Mouse (Mus musculus) MEL (cell line): ENCODE results near the gene Hmox1.

Experiments
- CTCF ChIP-seq, 3 experiments: IDR thresholded peaks in 2 of 3; conservative IDR thresholded peaks in 1 of 3; 2 replicates each; pipeline ENCODE4 v1.5.1; 2011 to 2012; ENCODE audit warnings: low read length in 3 of 3, low read depth in 2 of 3, mild to moderate bottlenecking in 2 of 3, improper control_type of control experiment in 1 of 3, inconsistent platforms in 1 of 3, mixed read lengths in 1 of 3, moderate library complexity in 1 of 3; ENCODE audit not compliant: control insufficient read depth in 1 of 3, insufficient read depth in 1 of 3, poor library complexity in 1 of 3, severe bottlenecking in 1 of 3
- GATA1 ChIP-seq: IDR thresholded peaks from 2 replicates; pipeline ENCODE4 v1.6.1; 2011; ENCODE audit warnings: low read depth, low read length, improper control_type of control experiment
- POLR2A ChIP-seq, 2 experiments: IDR thresholded peaks; 2 replicates each; pipeline ENCODE4 v1.6.1; 2011 to 2012; ENCODE audit warnings: low read length in 2 of 2, mild to moderate bottlenecking in 2 of 2, control low read depth in 1 of 2, improper control_type of control experiment in 1 of 2, low read depth in 1 of 2, moderate library complexity in 1 of 2; ENCODE audit not compliant: control insufficient read depth in 1 of 2, insufficient read depth in 1 of 2, poor library complexity in 1 of 2
- TCF12 ChIP-seq: IDR thresholded peaks from 2 replicates; pipeline ENCODE4 v1.6.1; 2014; ENCODE audit warnings: low read depth, mild to moderate bottlenecking, inconsistent platforms, low read length, improper control_type of control experiment, moderate library complexity
- USF1 ChIP-seq: IDR thresholded peaks from 2 replicates; pipeline ENCODE4 v1.6.1; 2014; ENCODE audit warnings: low read depth, mild to moderate bottlenecking, inconsistent platforms, low read length, improper control_type of control experiment, moderate library complexity
- ZNF384 ChIP-seq: IDR thresholded peaks from 2 replicates; pipeline ENCODE4 v1.6.1; 2012; ENCODE audit warnings: low read depth, mild to moderate bottlenecking, inconsistent platforms, low read length, improper control_type of control experiment

- TF ChIP-seq GATA1: no peak
- no peak for TF ChIP-seq USF1
- TF ChIP-seq POLR2A (IDR thresholded peaks at IDR 0.05; ENCODE audit: control insufficient read depth in 1 of 2, insufficient read depth in 1 of 2, low read depth in 1 of 2, low read length in 2 of 2, poor library complexity in 1 of 2): no peak
- no peak for TF ChIP-seq CTCF (IDR thresholded peaks at IDR 0.05 in 2 of 3, conservative IDR thresholded peaks at IDR 0.05 in 1 of 3; ENCODE audit: control insufficient read depth in 1 of 3, insufficient read depth in 1 of 3, low read depth in 2 of 3, low read length in 3 of 3, poor library complexity in 1 of 3, severe bottlenecking in 1 of 3)
- TF ChIP-seq TCF12: no peak
- no peak for TF ChIP-seq ZNF384
Measured at GRCm38 (mm10) chr8:75055673-75056072, 37.7 kb upstream of the Hmox1 start.
